Mouse (Mus musculus) embryo, embryonic 10 days (tissue): ENCODE data around the gene Megf8.
"Not testable (repeated sequence)": the region's sequence is repeated elsewhere in the genome, so short reads cannot be mapped to it uniquely, and the experiment has no call there.

Experiments used
- DNase-seq: peaks from one replicate; pipeline ENCODE4 v3.0.0-alpha.2; 2015; ENCODE audit warnings: low spot score

Gene Megf8

DNA sequence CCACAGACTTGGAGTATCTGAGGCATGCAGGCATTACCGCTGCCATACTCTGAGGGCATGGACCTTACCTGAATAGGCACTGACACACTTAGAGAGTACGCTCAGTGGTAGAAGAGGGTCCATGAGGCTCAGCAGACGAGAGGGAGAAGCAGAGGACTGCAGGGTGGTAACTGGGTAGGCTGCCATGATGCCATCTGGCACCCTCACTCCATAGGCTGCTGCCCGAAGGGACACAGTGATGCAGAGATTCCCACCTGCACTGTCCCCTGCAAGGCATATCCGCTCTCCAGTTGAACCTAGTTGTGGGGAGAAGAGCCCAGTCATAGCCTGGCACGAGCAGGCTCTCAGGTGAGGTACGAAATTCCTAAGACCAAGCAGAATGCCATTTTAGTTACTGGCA is 66.4 kb downstream of the Megf8 start:
- DNase-seq: no peak

DNA sequence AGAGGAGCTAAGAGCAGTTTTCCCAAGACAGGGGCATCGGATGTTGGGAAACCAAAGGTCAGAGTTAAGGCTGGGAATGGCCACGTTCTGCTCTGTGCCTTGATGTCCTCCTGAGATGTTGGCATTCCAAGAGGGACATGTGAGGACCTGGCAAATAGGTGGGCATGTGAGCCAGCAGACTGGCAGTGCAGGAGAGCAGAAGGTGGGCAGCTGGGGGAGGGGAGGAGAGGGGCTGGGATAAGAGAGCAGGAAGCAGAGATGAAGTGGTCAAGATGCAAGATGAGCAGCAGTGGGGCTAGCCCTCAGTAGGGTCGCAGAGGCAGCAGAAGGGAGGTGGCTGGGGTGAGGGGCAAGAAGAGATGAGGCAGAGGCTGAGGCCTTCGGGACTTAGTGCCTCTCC is 66.9 kb downstream of the Megf8 start:
- DNase-seq: no peak

DNA sequence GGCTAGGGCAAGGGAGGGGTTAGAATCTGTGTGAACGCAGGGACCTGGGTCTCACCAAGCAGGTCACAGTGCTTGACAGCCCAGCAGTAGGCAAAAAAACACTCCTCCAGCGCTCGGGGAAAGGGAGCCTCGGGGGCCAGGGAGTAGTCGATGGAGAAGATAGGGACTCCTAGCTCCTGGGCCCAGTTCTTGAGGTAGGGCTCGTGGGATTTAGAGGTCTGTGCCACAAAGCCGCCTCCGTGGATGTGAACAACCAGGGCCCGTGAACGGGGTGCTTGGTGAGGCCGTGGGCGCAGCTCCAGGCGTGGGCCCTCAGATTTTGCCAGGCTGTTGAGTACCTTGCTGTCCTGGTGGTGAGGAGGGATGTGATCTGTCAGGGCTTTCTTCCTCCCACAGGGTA is 67.4 kb downstream of the Megf8 start:
- DNase-seq: no peak

DNA sequence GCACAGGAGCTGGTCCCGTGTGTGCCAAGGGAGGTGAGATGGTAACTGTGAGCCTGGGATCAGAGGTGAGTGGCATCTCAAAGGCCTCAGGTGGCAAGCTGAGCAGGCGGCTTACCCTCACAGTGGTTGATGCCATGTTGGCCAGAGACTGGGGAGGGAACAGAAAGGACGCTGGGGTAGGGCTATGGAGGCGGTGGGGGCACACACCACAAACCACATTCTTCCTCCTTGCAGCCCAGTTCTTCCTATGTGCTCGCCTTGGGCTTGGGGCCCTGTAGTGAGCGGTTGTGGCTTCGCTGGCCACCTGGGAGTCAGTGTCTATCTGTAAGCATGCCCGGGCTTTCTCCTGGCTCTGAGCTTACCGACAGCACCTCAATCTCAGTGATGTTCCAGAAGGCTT is 67.9 kb downstream of the Megf8 start:
- DNase-seq: no peak

DNA sequence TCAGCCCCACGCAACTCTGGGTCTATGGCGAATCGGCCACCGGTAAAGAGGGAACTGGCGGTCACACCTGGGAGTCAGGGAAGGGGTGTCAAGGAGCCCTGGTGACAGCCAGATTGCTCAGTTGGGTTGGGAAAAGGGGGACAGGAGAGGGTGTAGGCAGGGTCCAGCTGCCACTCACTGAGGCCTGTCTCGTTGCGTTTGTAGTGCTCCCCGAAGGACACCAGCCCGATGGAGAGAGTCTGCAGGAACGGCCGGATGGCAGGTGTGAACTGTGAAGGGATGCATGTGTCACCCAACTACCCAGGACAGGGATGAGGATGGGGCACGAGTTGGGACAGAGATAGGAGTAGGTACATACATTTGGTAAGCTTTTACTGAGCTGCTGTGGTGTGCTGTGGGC is 68.3 kb downstream of the Megf8 start:
- no peak for DNase-seq

DNA sequence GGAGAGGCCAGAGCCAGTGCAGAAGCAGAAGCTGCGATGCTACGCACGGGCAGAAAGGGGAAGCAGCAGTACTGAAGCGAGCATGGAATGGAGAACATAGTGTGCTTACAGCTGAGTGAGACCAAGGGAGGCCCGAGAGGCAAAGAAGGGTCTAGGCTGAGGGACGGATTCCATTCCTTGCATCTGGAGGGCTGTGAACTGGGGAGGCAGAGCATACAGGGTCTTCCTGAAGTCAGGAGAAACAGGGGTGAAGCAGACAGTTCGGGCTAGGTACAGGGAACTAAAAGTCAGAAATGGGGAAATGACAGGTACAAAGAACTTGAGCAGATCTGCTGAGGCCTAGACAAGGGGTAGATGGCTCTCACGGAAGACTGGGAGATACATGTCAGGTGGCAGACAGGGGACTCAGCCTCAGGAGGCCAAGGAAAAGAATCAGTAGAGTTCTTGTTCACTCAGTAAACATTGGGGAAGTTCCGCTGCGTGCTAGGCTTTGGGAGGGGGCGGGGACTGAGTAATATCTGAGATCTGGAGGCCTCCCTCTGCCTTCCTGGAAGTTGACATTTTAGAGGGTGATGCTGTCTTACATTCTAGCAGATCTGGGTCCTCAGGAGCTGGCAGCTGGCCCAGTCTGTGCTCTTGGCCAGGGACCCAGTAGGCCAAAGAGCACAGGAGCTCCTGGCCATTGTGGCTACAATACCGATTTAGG is 69.0 kb downstream of the Megf8 start:
- DNase-seq: no peak

DNA sequence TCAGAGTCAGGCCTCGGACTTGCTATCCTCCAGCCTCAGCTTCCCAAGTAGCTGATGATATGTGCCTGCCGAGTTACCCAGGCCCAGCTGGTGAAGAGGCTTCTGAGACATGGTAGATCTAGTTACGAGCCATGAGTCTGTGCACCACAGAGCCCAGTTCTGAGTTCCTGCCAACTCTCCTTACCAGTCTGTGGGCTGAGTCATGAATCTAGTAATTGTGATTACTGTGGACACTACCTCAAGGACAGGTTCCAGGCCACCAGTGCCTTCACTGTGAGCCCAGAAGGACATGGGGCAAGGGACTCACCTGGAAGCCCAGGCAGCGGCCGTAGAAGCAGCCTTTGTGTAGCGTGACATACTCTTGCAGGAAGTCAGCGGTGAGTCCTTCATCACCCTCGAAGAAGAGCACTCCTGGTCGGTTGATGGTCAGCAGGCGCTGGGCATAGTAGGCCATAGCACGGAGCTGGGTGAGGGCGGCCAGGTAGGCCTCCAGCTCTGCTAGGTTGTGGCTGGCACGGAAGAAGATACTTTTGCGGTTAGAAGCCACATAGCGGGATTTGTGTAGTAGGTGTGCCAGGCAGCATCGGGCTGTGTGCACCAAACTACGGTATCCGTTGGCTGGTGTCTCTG is 71.0 kb downstream of the Megf8 start:
- DNase-seq: no peak

DNA sequence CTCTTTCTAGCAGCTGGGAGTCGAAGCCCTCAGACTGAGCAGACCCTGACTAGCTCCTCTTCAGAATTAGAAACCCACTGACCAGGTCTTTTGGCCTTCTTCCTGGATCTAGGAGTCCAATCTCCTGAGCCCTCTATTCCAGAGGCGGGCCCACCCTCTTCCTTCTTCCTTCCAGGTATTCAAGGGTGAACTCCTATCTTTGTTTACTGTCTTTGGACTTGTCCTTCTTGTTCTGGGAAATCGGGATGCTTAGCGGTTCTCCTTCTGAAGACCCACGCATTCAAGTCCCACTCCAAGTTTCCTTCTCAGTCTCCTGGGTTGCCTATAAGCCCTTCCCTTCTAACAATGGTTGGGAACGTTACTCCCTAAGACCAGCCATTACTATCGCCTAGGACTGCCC is 72.0 kb downstream of the Megf8 start:
- DNase-seq: no peak

DNA sequence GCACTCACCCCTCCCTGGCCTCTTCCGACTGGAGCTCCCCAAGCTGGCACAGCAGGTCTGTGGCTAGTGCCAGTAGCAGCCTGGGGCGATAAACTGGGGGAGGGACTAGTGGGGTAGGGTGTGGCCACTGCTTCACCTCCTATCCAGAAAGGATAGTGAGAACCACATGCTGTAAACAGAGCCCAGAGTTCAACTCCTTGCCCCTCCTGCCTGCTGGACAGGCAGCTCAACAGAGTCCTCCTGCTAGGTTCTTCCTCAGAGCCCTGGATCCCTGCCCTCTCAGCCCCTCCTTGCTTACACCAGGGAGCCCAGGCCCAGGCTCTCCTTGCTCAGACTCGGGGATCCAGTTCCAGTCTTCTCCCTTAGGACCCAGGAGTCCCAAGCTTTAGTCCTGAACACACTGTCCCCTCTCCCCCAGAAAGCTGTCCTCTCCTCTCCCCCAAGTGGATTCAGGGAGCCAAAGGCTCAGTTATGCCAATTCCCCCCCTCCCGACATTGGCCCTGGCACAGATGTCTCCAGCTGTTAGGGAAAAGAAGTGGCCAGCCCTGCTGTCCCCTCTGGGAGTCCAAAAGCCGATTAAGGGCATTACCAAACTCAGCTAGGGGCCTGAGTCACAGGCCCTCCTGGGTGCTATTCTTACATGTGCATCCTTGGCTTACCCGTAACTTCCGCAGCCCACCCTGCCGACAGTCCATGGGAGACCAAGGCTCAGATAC is 73.2 kb downstream of the Megf8 start:
- DNase-seq: no peak

DNA sequence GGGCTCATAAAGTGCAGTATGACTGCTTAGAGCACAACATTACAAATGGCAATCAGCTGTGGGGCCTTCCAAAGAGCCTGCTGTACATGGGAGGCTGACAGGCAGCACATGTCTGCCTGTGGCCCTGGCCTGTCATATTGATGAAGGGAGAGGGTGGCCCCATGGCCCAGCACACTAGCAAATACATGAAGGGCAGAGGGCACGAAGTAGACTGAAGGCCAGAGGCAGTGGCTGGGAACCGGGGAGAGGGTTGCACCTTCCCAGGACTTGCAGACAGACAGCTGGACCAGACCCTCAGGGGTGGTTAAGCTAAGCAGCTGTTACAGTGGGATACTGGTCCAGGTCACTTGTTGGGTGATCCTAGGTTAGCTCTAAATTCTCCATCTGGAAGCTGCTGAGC is 74.0 kb downstream of the Megf8 start:
- no peak for DNase-seq

DNA sequence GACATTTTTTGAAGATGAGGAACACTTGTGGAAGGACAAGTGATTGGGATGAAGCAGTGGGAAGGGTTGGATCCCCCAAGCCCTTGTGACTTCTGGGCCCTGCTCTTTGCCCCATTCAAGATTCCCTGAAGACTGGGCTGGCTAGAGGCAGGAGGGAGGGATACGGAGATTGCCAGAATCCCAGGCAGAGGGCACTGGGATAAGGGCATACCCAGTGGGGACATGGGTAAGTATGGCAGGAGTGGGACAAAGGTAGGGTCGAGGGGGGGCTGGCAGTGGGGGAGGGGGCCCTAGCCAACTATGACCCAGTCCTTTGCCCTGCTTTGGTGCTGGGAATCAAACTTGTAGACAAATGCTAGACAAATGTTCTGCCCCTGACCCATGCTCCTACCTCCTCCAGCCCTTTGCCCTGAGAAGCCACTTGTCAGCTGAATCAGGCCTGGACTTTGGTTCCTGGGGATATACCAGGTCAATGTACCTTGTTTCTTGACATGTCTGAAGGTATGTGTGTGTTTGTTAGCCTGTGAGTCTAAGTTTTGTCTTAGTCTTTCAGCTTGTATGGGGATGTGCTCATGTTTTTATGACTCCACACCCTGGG is 75.0 kb downstream of the Megf8 start:
- DNase-seq: no peak

DNA sequence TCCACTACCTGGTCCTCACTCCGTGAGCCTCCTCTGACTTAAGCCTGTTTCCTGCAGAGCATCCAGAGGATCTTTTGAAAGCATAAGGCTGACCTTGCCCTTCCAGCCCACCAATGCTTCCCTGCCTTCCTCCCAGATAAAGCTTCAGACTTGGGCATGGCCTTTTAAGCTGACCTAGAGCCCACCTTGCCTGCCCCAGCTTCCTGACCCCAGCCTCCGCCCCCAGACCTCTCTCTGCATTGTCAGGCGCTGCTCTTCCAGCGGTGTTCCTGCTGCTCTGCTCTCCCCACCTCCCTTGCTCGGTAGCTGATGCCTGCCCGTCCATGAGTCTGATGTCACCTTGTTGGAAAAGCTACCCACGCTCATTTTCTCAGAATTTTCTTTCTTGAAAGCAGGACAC is 75.9 kb downstream of the Megf8 start:
- DNase-seq: no peak

DNA sequence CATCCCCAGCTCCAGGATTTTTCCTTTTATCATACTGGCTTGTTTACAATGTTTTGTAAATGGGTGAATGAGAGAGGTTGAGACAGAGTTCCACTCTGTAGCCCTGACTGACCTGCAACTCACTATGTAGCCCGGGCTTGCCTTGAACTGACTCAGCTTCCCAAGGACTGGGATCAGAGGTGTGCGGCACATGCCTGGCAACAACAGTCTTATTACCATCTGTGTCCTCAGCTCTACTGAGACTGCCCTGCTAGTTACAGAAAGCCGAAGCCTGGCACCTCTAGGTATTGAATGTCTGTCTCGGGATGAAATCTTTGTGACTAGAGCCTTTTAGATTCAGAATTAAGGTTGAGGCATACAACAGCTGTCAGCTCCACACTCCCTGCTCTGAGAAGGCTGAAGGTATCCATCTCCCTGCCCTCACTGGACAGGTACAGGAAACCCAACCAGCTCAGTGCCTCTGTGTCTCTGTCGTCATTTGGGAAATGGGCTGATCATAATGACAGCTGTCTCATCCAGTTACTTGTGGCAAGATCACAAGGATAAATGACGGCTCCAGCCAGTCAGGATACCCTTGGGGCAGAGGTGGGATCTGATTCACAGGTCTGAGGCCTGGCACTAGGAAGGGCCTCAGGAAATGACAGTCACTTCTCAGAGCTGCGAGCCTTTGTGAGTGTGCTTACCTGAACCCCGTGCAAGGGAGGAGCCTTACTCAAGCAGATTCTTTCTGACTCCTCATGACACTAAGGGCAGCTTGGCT is 76.7 kb downstream of the Megf8 start:
- no peak for DNase-seq

DNA sequence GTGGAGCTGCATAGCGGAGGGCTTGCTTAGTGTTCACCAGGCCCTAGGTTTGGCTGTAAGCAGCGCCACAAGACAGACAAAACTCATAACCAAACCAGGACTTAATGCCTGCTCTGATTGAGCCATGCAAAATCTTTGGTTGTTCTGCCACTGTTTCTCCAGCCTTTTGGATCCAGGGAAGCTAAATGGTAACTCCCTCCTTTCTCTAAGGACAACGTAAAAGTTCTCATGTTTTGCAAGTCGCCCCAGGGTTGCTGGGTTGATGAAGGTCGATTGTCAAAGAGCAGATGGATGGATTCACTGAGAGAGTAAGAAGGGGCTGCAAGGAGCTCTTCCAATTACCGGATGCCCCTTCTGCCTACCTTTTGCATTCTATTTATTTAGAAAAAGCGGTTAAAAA is 77.8 kb downstream of the Megf8 start:
- no peak for DNase-seq

DNA sequence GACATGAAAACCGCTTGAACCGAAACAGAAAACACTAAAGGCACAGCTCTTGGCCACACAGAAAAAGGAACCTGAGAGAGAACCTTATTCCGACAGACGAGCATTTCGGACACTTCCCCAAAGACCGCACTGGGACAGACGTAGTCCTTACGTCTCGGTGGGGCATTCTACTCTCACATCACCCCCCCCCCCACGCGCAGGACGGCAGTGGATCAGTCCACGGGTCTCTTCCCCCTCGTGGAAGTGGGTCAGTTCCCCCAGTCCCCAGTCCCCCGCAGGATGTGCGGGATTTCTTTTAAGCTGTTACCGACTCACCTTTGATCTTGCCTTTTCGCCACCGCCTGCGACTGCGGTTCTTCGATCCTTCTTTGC is 78.2 kb downstream of the Megf8 start:
- DNase-seq: no peak

DNA sequence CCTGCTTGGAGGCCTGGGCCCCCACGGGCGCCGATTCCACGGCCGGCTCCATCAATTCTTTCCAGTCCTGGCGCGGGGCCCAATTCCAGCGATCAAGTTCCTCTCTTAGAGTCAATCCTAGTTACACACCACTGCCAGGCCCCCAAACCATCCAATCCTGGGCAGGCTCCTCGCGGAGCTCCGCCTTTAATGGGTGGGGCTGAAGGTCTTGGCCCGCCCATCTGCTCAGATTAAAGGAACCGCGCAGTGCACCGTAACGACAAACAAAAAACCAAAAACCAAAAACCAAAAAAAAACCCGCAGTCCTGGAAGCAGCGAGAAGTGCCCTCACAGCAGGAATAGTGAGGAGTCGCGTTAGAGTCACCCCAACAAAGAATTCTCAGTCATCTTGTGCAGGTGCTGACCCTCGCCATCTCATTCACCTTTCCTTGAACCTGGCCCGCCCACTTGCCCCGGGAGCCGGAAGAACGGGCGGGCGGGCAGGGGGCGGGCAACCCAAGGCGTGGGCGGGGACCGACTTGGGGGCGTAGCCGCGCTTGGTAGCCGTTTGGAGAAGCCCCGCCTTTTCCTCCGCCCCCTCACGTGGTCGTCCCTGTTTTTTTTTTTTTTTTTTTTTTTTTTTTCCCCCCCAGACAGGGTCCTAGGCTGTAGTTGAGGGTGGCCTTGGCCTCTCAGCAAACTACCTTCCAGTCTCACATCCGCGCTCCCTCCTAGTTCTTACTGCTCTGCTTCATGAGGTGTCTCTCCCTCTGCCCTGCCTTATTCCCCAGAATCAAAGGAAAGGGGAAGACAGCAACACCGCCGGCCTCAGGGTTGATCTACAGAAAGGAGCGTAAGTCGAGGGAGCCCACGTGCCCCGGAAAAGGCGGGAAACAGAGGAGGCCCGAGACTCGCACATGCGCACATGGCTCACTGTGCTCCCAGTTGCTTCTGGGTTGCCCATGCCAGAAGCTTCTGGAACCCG is 78.9 kb downstream of the Megf8 start:
- DNase-seq: peak; percentile 94

DNA sequence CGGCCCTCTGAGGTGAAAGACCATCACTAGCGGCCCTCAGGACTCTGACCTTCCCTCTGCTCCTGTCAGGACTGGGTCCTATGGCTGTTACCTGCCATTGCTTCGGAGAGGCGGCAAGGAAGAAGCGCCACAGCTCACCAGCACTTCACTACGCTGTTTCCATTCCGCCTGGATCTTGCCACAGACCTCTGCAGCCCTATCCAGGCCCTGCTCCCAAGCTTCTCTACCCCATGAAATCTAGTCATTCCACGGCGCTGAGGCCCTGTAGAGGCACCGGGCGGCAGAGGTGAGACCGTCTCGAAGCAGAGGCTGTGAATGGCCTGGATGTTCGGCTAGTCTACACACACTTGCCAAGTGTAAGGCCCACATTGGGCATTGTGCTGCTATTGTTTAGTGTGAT is 79.7 kb downstream of the Megf8 start:
- DNase-seq: no peak

DNA sequence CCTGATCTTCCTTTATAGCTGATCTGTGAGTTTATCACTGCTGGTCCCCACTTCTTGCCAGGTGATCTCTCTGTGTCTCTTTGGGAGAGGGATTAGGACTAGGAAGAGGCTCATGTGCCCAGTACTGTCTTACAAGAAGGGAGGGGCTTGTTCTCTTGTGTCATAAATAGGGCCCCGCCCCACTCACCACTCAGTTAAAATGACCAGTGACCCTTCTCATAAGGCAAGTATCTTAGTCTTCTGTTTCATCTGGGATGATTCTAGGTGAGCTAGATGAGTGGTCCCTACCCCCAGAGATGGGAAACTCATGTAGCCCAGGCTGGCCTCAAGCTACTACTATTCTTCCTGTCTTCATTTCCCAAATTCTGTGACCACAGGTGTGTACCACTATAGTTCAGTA is 81.6 kb downstream of the Megf8 start, which contains the start of gene Lipe:
Gene Lipe, minus strand, starts transcription at position 101 of the 400 bp plus-strand sequence.
- DNase-seq: no peak

DNA sequence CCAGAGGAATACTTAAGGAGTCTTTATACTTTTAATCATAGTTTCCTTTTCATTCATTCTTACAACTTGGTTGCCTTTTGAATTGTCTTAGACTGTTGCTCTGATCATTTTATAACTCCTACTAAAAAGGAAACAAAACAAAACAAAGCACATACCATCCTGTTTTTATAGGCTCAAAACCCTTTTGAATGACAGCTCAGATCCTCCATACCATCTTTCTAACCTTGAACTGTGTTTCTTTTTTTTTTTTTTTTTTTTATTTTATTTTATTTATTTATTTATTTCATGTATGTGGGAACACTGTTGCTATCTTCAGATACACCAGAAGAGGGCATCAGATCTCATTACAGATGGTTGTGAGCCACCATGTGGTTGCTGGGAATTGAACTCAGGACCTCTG is 82.1 kb downstream of the Megf8 start:
- DNase-seq: not testable (repeated sequence)

DNA sequence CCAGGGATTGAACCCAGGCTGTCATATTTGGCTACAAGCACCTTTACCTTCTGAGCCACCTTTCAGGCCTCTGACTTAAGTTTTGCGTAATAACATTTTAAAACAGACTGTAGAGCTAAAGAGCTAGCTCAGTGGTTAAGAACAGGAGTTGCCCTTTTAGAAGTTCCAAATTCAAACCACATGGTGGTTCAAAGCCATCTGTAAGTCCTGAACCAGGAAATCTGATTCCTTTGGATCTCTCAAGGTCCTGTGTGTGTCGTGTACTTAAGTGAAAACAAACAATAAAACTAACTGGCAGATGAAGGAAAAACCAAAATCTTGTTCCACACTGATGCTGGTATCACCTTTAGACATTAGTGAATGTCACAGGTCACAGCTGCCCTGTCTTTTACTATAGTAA is 84.6 kb downstream of the Megf8 start:
- peak; percentile 50 for DNase-seq

DNA sequence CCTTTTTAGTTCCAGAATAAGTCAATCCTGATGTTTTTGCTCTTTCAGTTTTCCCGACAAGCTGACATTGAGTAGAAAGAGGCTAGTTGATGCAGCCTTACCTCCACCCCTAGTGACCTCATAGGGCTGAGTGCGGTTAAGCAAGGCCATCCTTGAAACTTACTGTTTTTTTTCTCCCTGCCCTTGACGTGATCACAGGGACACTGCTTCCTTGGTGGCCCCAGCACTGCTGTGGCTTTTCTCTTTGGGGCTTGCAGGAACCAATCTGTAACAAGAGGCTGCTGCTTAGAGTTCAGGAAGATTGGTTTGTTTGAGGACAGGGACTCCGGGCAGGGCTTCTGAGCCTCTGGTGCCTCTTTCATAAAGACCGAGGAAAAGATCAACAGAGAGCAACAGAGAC is 85.0 kb downstream of the Megf8 start:
- DNase-seq: peak; percentile 39
